Comparison of ENCODE assay signal across 29 mouse cellular contexts in the genomic region with DNA sequence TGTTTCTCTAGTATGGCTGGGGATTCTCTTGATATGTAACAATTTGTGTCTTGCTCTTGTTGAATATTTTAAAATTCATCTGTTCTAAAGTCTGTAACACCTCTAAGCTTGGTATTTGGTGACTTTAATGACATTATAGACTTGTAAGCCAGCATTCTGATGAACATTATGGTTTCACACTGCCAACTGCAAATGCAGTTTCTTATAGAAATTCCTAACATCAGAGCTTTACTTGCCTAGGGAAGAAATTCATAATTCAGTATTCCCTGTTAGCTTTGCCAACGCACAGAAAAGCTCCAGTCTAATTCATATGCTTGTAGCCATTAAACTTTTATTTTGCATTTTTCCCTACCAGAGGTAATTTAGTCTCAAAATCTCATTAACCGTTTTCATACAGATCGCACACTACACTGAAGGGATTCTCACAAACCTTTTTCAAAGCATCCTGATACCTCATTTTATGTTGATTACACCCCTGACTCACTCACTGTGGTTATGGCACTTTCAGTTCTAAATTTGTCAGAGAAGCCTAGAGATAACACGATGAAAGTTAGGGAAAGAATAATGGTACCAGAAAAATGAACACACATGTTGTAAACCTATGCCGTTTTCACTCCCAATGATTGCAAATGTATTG.
DNase-seq lines count a peak whose midpoint lies in the region; ATAC-seq and TF ChIP-seq lines count a peak whose summit lies in the region.
"Had no signal": no experiment of that assay in that cellular context is flagged by ENCODE, and none has a peak within 500 bp of the region (broad histone marks: within the 10 kb centered on the region; RNA-seq: fewer than 3 reads in every experiment).

No protein-coding gene starts in this region.

- DNase-seq in frontal cortex, postnatal 10 days (ENCODE audit: low spot score in 2 of 2), result no peak
- no peak for DNase-seq in midbrain, postnatal 0 days (ENCODE audit: low spot score)
- peak; percentile 26 for DNase-seq in brain, adult 2 months (ENCODE audit: low read depth, low spot score)
- DNase-seq in hindbrain, embryonic 10.5 days (ENCODE audit: low spot score), result no peak
- DNase-seq: adrenal gland, postnatal 10 days; adrenal gland, postnatal 36 days; B cell, adult 2 months; cerebellum, adult 11 months; cerebellum, adult 2 months; cerebellum, adult 9-11 months; cerebellum, postnatal 25 days; gastrocnemius, postnatal 25 days; heart, adult 18-20 months; heart, postnatal 10 days; heart, postnatal 36 days had no signal

- H3K9me3 ChIP-seq in midbrain, embryonic 15.5 days, result no peaks in the 10 kb centered on the region
- no peaks in the 10 kb centered on the region for H3K9me3 ChIP-seq in midbrain, postnatal 0 days (ENCODE audit: low read length)
- H3K9me3 ChIP-seq in hindbrain, embryonic 10.5 days, result no peaks in the 10 kb centered on the region
- H3K9me3 ChIP-seq: embryonic facial prominence, embryonic 12.5 days; embryonic facial prominence, embryonic 15.5 days; forebrain, embryonic 12.5 days; forebrain, embryonic 15.5 days; G1E; heart, embryonic 12.5 days; heart, embryonic 15.5 days had no signal

- no peaks in the 10 kb centered on the region for H3K27me3 ChIP-seq in midbrain, embryonic 15.5 days (replicated peaks)
- no peaks in the 10 kb centered on the region for H3K27me3 ChIP-seq in midbrain, postnatal 0 days (ENCODE audit: insufficient read depth, low read length)
- H3K27me3 ChIP-seq in hindbrain, embryonic 10.5 days (ENCODE audit: insufficient read depth, poor library complexity, severe bottlenecking), result no peaks in the 10 kb centered on the region
- H3K27me3 ChIP-seq: CH12.LX; embryonic facial prominence, embryonic 12.5 days; embryonic facial prominence, embryonic 15.5 days; forebrain, embryonic 12.5 days; forebrain, embryonic 15.5 days; heart, embryonic 12.5 days; heart, embryonic 15.5 days; Patski had no signal

- H3K4me3 ChIP-seq in midbrain, embryonic 15.5 days, result no peak overlapping the region
- H3K4me3 ChIP-seq in midbrain, postnatal 0 days (ENCODE audit: low read depth, low read length), result no peak overlapping the region
- no peak overlapping the region for H3K4me3 ChIP-seq in hindbrain, embryonic 10.5 days
- H3K4me3 ChIP-seq: embryonic facial prominence, embryonic 12.5 days; embryonic facial prominence, embryonic 15.5 days; forebrain, embryonic 12.5 days; forebrain, embryonic 15.5 days; heart, embryonic 12.5 days; heart, embryonic 15.5 days had no signal

- TF ChIP-seq CTCF in midbrain, postnatal 0 days (IDR thresholded peaks at IDR 0.05), result no peak

- peak; percentile 90 for ATAC-seq in frontal cortex, adult (ENCODE audit: low TSS enrichment)
- peak; percentile 45; the same call in 1 of the 2 replicates for ATAC-seq in midbrain, embryonic 15.5 days (replicated peaks)
- ATAC-seq in midbrain, postnatal 0 days (ENCODE audit: low FRiP score), result no peak
- ATAC-seq: forebrain, embryonic 15.5 days; hindbrain, postnatal 0 days; inflammation-experienced regulatory T-cells, adult 6 months; Patski had no signal

- 76% methylated on average over 5 of the region's 5 CpGs for WGBS in midbrain, embryonic 15.5 days
- 66% methylated on average over 5 of the region's 5 CpGs for WGBS in midbrain, postnatal 0 days
- WGBS in hindbrain, embryonic 10.5 days, result 92% methylated on average over 5 of the region's 5 CpGs

- H3K9ac ChIP-seq in midbrain, embryonic 15.5 days, result no peak overlapping the region
- no peak overlapping the region for H3K9ac ChIP-seq in midbrain, postnatal 0 days (replicated peaks; ENCODE audit: low read length, poor library complexity, severe bottlenecking)
- H3K9ac ChIP-seq: embryonic facial prominence, embryonic 12.5 days; embryonic facial prominence, embryonic 15.5 days; forebrain, embryonic 12.5 days; forebrain, embryonic 15.5 days; heart, embryonic 12.5 days; heart, embryonic 15.5 days; hindbrain, embryonic 14.5 days had no signal

- no peak overlapping the region for H3K4me2 ChIP-seq in midbrain, embryonic 15.5 days
- H3K4me2 ChIP-seq in midbrain, postnatal 0 days (ENCODE audit: low read depth, low read length, poor library complexity, severe bottlenecking), result no peak overlapping the region
- H3K4me2 ChIP-seq: embryonic facial prominence, embryonic 12.5 days; embryonic facial prominence, embryonic 15.5 days; forebrain, embryonic 12.5 days; forebrain, embryonic 15.5 days; heart, embryonic 12.5 days; heart, embryonic 15.5 days; hindbrain, embryonic 14.5 days had no signal

- H3K4me1 ChIP-seq in midbrain, embryonic 15.5 days, result no peaks in the 10 kb centered on the region
- H3K4me1 ChIP-seq in midbrain, postnatal 0 days (ENCODE audit: insufficient read depth, low read length), result no peaks in the 10 kb centered on the region
- H3K4me1 ChIP-seq in hindbrain, embryonic 10.5 days (replicated peaks), result no peaks in the 10 kb centered on the region
- H3K4me1 ChIP-seq: embryonic facial prominence, embryonic 12.5 days; embryonic facial prominence, embryonic 15.5 days; forebrain, embryonic 12.5 days; forebrain, embryonic 15.5 days; heart, embryonic 12.5 days; heart, embryonic 15.5 days had no signal

- H3K36me3 ChIP-seq in midbrain, embryonic 15.5 days (replicated peaks), result no peaks in the 10 kb centered on the region
- no peaks in the 10 kb centered on the region for H3K36me3 ChIP-seq in midbrain, postnatal 0 days (ENCODE audit: insufficient read depth, low read length)
- no peaks in the 10 kb centered on the region for H3K36me3 ChIP-seq in hindbrain, embryonic 10.5 days
- H3K36me3 ChIP-seq: embryonic facial prominence, embryonic 12.5 days; embryonic facial prominence, embryonic 15.5 days; forebrain, embryonic 12.5 days; forebrain, embryonic 15.5 days; G1E; heart, embryonic 12.5 days; heart, embryonic 15.5 days had no signal

- no peak overlapping the region for H3K27ac ChIP-seq in midbrain, embryonic 15.5 days
- H3K27ac ChIP-seq in midbrain, postnatal 0 days (ENCODE audit: low read depth, low read length), result no peak overlapping the region
- no peak overlapping the region for H3K27ac ChIP-seq in hindbrain, embryonic 10.5 days
- H3K27ac ChIP-seq: embryonic facial prominence, embryonic 12.5 days; embryonic facial prominence, embryonic 15.5 days; forebrain, embryonic 12.5 days; forebrain, embryonic 15.5 days; heart, embryonic 15.5 days; hindbrain, embryonic 14.5 days; hindbrain, postnatal 0 days had no signal
